Mouse (Mus musculus) heart, adult 8-10 months (tissue): Measurements from ENCODE around the gene C1qtnf3. TPM values are rescaled to one million over a fixed set of nuclear protein-coding genes. Genes with fewer than 3 reads are reported as not detected.
"Not testable (repeated sequence)": the region's sequence is repeated elsewhere in the genome, so short reads cannot be mapped to it uniquely, and the experiment has no call there.

ENCODE experiments used
- DNase-seq: peaks from one replicate; pipeline ENCODE4 v3.0.0; 2022; ENCODE audit warnings: low spot score
- total RNA-seq, 4 experiments: library from RNA; stranded (reverse); gene quantifications; 2 replicates each; pipeline ENCODE4 v1.2.4; 2022

C1qtnf3 gene
- total RNA-seq, 4 experiments from 2014 or later = not detected

DNA sequence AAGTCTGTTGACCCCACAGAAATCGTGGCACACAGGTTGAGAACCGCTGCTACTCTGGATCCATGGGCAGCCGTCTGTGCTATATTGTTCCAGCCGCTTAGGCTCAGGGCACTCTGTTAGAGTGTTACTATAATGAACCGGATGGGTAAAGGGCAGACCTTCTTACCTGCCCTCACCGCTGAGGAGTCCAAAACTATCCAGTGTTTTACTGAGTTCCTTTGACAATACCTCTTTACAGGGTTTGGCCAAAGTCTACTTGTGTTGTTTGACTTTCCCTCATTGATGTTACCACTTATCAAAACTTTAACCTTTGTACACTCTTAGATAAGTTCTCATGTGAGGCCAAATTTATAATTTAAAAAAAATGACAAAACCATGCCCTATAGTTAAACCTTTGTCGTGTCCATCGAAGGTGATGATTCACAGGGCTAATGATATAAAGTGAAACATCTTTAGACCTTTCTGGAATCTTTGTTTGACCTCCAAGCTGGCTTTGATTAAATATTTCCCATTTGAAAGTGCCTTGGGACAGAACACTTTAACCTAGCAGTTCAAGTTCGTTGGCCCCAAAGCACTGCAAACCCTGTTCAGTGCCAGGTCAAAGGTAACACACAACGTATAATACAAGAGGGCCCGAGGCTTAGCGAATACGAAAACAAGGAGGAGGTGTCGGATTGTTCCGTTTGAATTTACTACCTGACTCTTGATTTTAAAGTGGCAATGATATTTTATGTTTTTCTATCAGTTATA is 7.3 kb downstream of the C1qtnf3 start:
- DNase-seq = no peak

- DNase-seq = no peak
These were observed 8.1 kb downstream of the C1qtnf3 start for GRCm38 (mm10) chr15:10960267-10960666.

DNA sequence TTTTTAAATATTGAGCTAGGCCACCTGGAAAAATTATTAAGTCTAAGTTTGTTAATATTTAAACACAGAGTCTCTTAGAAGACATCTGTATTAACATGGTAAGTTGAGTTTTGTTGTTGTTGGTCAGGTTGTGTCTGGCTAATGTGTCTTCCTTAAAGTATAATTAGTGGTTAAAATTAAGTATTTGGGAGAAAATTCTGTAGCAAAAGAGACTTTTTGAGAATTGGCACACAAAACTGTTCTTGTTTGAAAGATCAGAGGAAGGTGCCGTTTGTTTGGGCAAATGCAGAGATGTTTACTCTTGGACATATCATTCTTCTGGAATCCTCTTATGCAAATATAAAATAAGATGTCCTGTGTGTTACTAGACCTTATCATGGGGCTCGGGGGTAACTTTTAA is 10.5 kb downstream of the C1qtnf3 start:
- DNase-seq = no peak

DNA sequence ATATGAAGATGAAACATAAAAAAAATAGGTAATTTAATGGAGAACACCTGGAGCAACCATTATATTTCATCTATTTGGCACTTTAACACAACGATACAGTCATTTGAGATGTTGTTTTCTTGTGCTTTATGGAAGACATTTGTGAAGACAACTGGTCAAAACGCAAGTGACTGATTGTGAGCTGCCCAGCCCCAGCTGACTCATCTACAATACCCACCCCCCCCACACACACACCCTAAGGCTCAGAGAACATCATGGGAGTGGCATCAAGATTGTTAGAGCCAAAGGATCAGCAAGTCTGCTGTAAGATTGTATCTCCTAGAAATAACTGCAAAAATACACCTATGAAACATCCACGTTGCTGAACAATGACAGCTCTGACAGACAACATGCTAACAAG is 17.3 kb downstream of the C1qtnf3 start:
- DNase-seq = no peak

DNA sequence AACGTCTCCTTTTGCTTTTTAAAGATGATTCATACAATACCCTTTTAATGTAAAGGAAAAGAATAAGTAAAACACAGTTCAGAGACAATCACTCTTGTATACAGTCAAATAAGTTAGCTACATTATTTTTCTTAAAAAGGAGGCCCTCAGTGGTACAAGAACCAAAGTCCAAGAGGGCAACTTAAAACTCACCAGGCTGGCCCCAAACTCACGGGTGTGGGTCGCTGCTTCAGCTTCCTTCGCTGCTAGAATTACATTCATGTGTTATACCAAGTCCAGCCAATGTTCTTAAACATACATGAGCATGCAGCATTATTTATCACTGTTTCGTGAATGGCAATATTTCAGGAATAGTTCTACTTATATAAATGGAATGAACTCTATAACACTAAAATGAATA is 18.6 kb downstream of the C1qtnf3 start:
- no peak for DNase-seq

GRCm38 (mm10) chr15:10977151-10977550 is 25.0 kb downstream of the C1qtnf3 start:
- DNase-seq = no peak

- DNase-seq = no peak
These were observed 28.6 kb downstream of the C1qtnf3 start for GRCm38 (mm10) chr15:10980712-10981111.

GRCm38 (mm10) chr15:10981377-10982063 is 29.4 kb downstream of the C1qtnf3 start, which contains the start of gene Amacr:
Amacr (plus strand) TSS chr15:10981756.
- peak; percentile 89 for DNase-seq

DNA sequence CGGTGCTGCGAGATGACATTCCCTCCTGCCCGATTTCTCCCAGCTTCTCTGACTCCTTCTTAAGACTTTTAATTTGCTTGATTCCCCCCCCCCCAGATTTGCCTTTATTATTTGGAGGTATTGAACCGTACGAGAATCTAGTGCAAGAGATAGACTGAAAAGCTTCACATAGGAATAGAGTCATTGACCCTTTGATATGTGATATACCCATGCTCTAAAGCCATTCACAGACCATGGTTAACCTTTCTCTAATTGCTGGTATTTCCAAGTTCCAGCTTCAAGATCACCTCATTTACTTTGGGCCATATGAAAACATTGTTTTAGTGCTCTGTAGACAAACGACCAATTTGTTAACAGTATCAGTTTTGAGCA is 29.9 kb downstream of the C1qtnf3 start:
- no peak for DNase-seq

DNA sequence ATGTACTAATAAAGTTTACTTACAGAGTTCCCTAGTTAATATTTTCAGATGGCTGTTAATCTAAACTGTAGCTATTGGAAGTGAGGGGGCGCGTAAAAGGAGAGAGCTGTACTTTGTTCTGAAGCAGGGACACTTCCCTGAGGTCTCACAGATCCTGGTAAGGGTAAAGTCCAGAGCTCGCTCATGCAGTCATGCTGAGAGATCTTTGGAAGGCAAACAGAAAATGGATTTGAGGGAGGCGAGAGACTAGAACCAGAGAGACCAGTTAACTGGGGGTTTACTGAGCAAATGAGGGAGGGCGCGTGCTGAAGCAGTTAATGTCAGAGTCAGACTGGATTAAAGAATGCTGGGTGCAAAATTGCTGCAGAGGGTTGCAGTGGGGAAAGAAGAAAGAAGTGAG is 33.6 kb downstream of the C1qtnf3 start:
- no peak for DNase-seq

GRCm38 (mm10) chr15:10986477-10986876 is 34.3 kb downstream of the C1qtnf3 start:
- not testable (repeated sequence) for DNase-seq

GRCm38 (mm10) chr15:10990411-10990810 is 38.3 kb downstream of the C1qtnf3 start:
- no peak for DNase-seq

GRCm38 (mm10) chr15:10991566-10991965 is 39.4 kb downstream of the C1qtnf3 start:
- DNase-seq = no peak

DNA sequence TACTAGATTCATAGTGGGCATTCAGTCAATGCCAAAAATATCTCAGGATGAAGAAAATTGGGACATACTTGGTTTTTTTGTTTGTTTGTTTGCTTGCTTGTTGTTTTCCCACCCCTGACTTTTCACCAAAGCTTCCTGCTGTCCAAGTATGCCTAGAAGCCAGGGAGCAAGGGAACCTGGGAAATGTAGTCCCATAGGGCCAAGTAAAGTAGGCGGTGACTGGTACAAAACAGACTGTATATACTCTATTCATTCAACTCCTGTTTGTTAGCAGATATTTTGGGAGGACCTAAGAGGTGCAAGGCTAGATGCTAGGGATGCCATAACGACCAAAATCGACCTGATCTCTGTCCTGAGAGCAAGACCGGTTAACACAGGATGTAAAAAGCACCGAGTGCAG is 47.7 kb downstream of the C1qtnf3 start:
- no peak for DNase-seq

GRCm38 (mm10) chr15:11000421-11000820 is 48.3 kb downstream of the C1qtnf3 start, which contains the start of gene Slc45a2:
Slc45a2 (plus strand) TSS chr15:11000721.
- no peak for DNase-seq

- no peak for DNase-seq
These were observed 51.7 kb downstream of the C1qtnf3 start for GRCm38 (mm10) chr15:11003791-11004190.

- no peak for DNase-seq
These were observed 52.5 kb downstream of the C1qtnf3 start for GRCm38 (mm10) chr15:11004646-11005045.

GRCm38 (mm10) chr15:11008756-11009155 is 56.6 kb downstream of the C1qtnf3 start:
- no peak for DNase-seq

DNA sequence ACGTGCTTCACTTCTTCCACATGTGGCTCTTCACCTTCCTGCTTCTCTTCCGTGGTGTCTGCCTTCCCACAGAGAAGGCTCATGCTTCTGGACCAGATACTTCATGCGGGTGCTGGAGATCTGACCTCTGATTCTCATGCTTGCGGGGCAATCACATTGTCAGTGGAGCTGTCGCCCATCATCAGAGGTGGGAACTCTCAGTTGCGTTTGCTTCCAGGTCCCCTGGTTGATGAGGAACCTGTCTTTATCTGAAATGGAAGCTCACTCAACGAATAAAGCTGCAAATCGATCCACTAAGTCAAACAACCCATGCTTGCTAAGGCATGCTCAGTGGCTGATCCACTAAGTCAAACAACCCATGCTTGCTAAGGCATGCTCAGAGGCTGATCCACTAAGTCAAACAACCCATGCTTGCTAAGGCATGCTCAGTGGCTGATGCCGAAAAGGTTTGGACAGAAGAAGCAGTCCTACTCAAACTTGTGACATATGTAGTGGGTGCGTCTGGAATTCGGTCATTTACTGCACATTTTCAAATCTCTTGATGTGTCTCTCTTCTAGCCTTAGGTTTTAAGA is 58.9 kb downstream of the C1qtnf3 start:
- no peak for DNase-seq

- no peak for DNase-seq
These were observed 62.8 kb downstream of the C1qtnf3 start for GRCm38 (mm10) chr15:11014931-11015330.

- DNase-seq = no peak
These were observed 74.8 kb downstream of the C1qtnf3 start for GRCm38 (mm10) chr15:11026801-11027561.
